Mouse (Mus musculus): ENCODE results near the gene Slfn9.

DNA sequence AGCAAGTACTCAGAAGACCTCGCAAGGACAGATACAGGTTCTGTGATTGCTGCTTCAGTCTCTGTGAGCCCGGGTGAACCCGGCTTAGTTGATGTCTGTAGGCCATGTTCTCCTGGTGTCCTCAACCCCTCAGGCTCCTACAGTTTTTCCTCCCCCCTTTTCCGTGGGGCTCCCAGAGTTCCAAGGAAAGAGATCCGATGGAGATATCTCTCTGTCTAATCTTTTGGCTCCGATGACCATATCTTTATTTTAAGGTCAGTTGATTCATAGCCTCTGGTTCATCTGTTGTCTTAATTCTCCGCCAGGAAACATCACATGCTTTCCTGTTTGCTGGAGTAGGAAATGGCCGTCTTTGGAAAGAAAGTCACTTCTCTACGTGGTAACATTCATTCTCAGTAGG lies 42.6 kb downstream of the Slfn9 start:
- TF ChIP-seq EP300 (IDR thresholded peaks at IDR 0.05; ENCODE audit: low read depth) (no peak), CTCF (IDR thresholded peaks at IDR 0.05; ENCODE audit: low read depth) (no peak)
